Mouse (Mus musculus): ENCODE results near the gene Kat5. TPM values are rescaled to one million over a fixed set of nuclear protein-coding genes. Genes with fewer than 3 reads are reported as not detected.

Gene Kat5
- total and polyA plus RNA-seq, 3 experiments = 54.5 to 67.6 TPM; not detected in 1

DNA sequence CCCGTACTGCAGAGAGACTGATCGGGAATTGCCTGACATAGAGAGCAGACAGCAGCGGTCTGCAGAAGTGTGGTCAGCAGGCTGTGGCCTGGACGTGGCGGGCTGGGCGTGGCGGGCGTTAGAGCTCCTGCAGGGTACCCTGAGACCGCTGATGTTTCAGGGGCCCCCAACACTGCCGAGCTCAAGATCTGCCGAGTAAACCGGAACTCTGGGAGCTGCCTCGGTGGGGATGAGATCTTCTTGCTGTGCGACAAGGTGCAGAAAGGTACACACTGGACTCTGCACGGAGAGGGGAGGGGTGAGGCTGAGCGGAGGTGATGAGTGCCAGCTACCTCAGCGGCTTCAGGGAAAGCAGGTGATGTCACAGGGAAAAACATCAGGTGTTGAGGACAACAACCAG is 31.0 kb upstream of the Kat5 start:
- peaks cover 0 to 12% of the 10 kb centered on the region in 2 experiments; a peak in 3 of 4 replicates for H3K4me1 ChIP-seq (ENCODE audit: control insufficient read depth in 1 of 2, insufficient read depth in 2 of 2, low read length in 2 of 2)
- H3K36me3 ChIP-seq (ENCODE audit: control insufficient read depth in 1 of 2, insufficient read depth in 2 of 2, low read length in 2 of 2) = peaks cover 7 to 8% of the 10 kb centered on the region in 2 experiments
- H3K27me3 ChIP-seq (ENCODE audit: control insufficient read depth in 1 of 2, insufficient read depth in 2 of 2, low read length in 2 of 2) = no peaks in the 10 kb centered on the region
- DNase-seq (ENCODE audit: low read depth, low spot score) = no peak
- H3K9me3 ChIP-seq (replicated peaks; ENCODE audit: insufficient read depth, low read length) = no peaks in the 10 kb centered on the region
- no peak for TF ChIP-seq SIN3A (IDR thresholded peaks at IDR 0.05; ENCODE audit: low read length)
- TF ChIP-seq SMC3 (IDR thresholded peaks at IDR 0.05; ENCODE audit: low read depth, low read length) = no peak
- TF ChIP-seq MEF2A (IDR thresholded peaks at IDR 0.05; ENCODE audit: extremely low read depth, insufficient replicate concordance, low read depth, low read length, poor library complexity, severe bottlenecking) = no peak
- no peak for TF ChIP-seq MAZ (IDR thresholded peaks at IDR 0.05; ENCODE audit: low read depth, low read length)
- no peak for TF ChIP-seq NELFE (IDR thresholded peaks at IDR 0.05; ENCODE audit: low read depth, low read length)
- no peak for TF ChIP-seq CTCF (IDR thresholded peaks at IDR 0.05 in 2 of 3, conservative IDR thresholded peaks at IDR 0.05 in 1 of 3; ENCODE audit: control insufficient read depth in 1 of 3, insufficient read depth in 1 of 3, low read depth in 2 of 3, low read length in 3 of 3, poor library complexity in 1 of 3, severe bottlenecking in 1 of 3)
- no peak for TF ChIP-seq MYB (IDR thresholded peaks at IDR 0.05; ENCODE audit: low read depth, low read length)
- no peak for TF ChIP-seq POLR2AphosphoS2 (IDR thresholded peaks at IDR 0.05; ENCODE audit: low read length)
- no peak for TF ChIP-seq USF2 (IDR thresholded peaks at IDR 0.05; ENCODE audit: borderline replicate concordance in 1 of 2, insufficient read depth in 1 of 2, low read depth in 1 of 2, low read length in 2 of 2)
- no peak for TF ChIP-seq ZNF384 (IDR thresholded peaks at IDR 0.05; ENCODE audit: low read depth, low read length)
- TF ChIP-seq ELF1 (IDR thresholded peaks at IDR 0.05; ENCODE audit: low read depth, low read length) = no peak
- no peak overlapping the region for H3K9ac ChIP-seq (ENCODE audit: control insufficient read depth, low read depth, low read length, poor library complexity, severe bottlenecking)
- H3K79me2 ChIP-seq (ENCODE audit: control insufficient read depth, insufficient read depth, low read length, poor library complexity) = peaks cover 16% of the 10 kb centered on the region
- H3K27ac ChIP-seq (ENCODE audit: control insufficient read depth, low read depth, low read length) = no peak overlapping the region
- no peak overlapping the region for H3K4me3 ChIP-seq (ENCODE audit: control insufficient read depth in 1 of 2, insufficient read depth in 1 of 2, low read depth in 2 of 2, low read length in 2 of 2)

DNA sequence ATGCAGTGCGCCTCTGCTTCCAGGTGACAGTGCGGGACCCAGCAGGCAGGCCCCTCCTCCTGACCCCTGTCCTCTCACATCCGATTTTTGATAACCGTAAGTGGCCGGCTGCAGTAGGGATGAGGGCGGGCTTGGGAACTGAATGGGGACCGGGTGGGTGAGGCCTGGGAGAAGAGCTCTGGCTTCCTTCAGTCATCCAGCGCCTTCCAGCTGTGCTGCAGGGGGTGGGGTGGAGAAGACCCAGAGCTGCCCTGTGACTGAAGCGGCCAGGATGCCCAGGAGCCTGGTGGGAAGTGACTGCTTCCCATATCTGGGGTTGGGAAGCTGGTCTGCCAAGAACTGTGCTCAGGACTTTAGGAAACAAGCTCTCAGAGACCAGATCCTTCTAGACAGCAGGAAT is 30.3 kb upstream of the Kat5 start:
- H3K36me3 ChIP-seq (ENCODE audit: control insufficient read depth in 1 of 2, insufficient read depth in 2 of 2, low read length in 2 of 2) = peaks cover 7 to 12% of the 10 kb centered on the region in 2 experiments
- H3K9ac ChIP-seq (ENCODE audit: control insufficient read depth, low read depth, low read length, poor library complexity, severe bottlenecking) = no peak overlapping the region
- TF ChIP-seq POLR2AphosphoS5 (IDR thresholded peaks at IDR 0.05; ENCODE audit: borderline replicate concordance, low read depth, low read length) (no peak), POLR2AphosphoS2 (IDR thresholded peaks at IDR 0.05; ENCODE audit: low read length) (no peak), RAD21 (IDR thresholded peaks at IDR 0.05; ENCODE audit: low read depth, low read length) (no peak), ZNF384 (IDR thresholded peaks at IDR 0.05; ENCODE audit: low read depth, low read length) (no peak), TBP (IDR thresholded peaks at IDR 0.05; ENCODE audit: low read depth, low read length) (no peak), MEF2A (IDR thresholded peaks at IDR 0.05; ENCODE audit: extremely low read depth, insufficient replicate concordance, low read depth, low read length, poor library complexity, severe bottlenecking) (no peak), MAZ (IDR thresholded peaks at IDR 0.05; ENCODE audit: low read depth, low read length) (no peak), GABPA (IDR thresholded peaks at IDR 0.05; ENCODE audit: low read depth, low read length) (no peak), KAT2A (conservative IDR thresholded peaks at IDR 0.05; ENCODE audit: low read depth, low read length) (no peak), ZC3H11A (IDR thresholded peaks at IDR 0.05; ENCODE audit: low read depth, low read length) (no peak), EP300 (IDR thresholded peaks at IDR 0.05; ENCODE audit: low read depth in 1 of 2, low read length in 2 of 2) (no peak), CHD1 (IDR thresholded peaks at IDR 0.05; ENCODE audit: low read depth, low read length) (no peak)
- peaks cover 0 to 18% of the 10 kb centered on the region in 2 experiments; a peak in 3 of 4 replicates for H3K4me1 ChIP-seq (ENCODE audit: control insufficient read depth in 1 of 2, insufficient read depth in 2 of 2, low read length in 2 of 2)
- H3K4me3 ChIP-seq (ENCODE audit: control insufficient read depth in 1 of 2, insufficient read depth in 1 of 2, low read depth in 2 of 2, low read length in 2 of 2) = no peak overlapping the region
- no peaks in the 10 kb centered on the region for H3K27me3 ChIP-seq (ENCODE audit: control insufficient read depth in 1 of 2, insufficient read depth in 2 of 2, low read length in 2 of 2)
- no peak overlapping the region for H3K27ac ChIP-seq (ENCODE audit: control insufficient read depth, low read depth, low read length)
- peaks cover 16% of the 10 kb centered on the region for H3K79me2 ChIP-seq (ENCODE audit: control insufficient read depth, insufficient read depth, low read length, poor library complexity)
- no peak for DNase-seq (ENCODE audit: low read depth, low spot score)
- H3K9me3 ChIP-seq (replicated peaks; ENCODE audit: insufficient read depth, low read length) = no peaks in the 10 kb centered on the region

Data from MEL (cell line).